In the genomic region with DNA sequence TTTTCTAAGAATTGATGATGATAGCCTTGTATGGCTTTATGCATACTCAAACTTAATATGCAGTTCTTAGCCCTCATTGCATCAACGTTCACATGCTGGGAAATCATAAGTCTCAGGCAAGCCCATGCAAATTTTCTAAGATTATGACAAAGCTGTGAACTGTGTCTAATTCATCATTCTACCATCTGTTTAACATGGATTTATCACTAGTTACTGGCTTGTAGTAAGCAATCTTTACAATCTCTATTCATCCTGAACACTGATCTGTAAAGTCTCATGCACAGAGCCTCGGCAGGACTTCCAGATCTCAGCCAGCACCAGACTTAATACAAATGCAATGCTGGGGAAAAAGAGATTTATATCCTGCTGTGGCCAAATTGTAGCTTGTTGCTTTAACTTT, we compare ENCODE assay signal across 19 mouse cellular contexts.
"Had no signal": no experiment of that assay in that cellular context is flagged by ENCODE, and none has a peak within 500 bp of the region (broad histone marks: within the 10 kb centered on the region; RNA-seq: fewer than 3 reads in every experiment).

No protein-coding gene starts in this region.

- H3K4me3 ChIP-seq: kidney, embryonic 15.5 days; left cerebral cortex, adult 2 months; liver, embryonic 13.5 days; midbrain, embryonic 12.5 days; neural tube, embryonic 12.5 days; neural tube, embryonic 15.5 days had no signal

- H3K27me3 ChIP-seq: kidney, embryonic 15.5 days; liver, embryonic 13.5 days; midbrain, embryonic 12.5 days; neural tube, embryonic 12.5 days; neural tube, embryonic 15.5 days had no signal

- H3K4me2 ChIP-seq: kidney, embryonic 15.5 days; liver, embryonic 13.5 days; midbrain, embryonic 12.5 days; neural tube, embryonic 12.5 days; neural tube, embryonic 15.5 days had no signal

- H3K36me3 ChIP-seq: kidney, embryonic 15.5 days; liver, embryonic 13.5 days; midbrain, embryonic 12.5 days; neural tube, embryonic 12.5 days; neural tube, embryonic 15.5 days had no signal

- H3K27ac ChIP-seq: kidney, embryonic 15.5 days; left cerebral cortex, adult 2 months; liver, embryonic 13.5 days; midbrain, embryonic 12.5 days; neural tube, embryonic 12.5 days; neural tube, embryonic 15.5 days; stomach, postnatal 0 days had no signal

- DNase-seq: kidney, postnatal 10 days; kidney, postnatal 36 days; layer of hippocampus, postnatal 36 days; liver, embryonic 13.5 days; lung, adult 2 months; lung, postnatal 14 days; lung, postnatal 4 days; right cerebral cortex, adult 18-20 months; right cerebral cortex, postnatal 14 days; right cerebral cortex, postnatal 4 days; thymus, adult 2 months; thymus, postnatal 14 days; thymus, postnatal 4 days had no signal

- H3K9ac ChIP-seq: kidney, embryonic 15.5 days; liver, embryonic 13.5 days; midbrain, embryonic 12.5 days; neural tube, embryonic 12.5 days; neural tube, embryonic 15.5 days had no signal

- H3K9me3 ChIP-seq: kidney, embryonic 15.5 days; liver, embryonic 13.5 days; midbrain, embryonic 12.5 days; neural tube, embryonic 12.5 days; neural tube, embryonic 15.5 days had no signal

- H3K4me1 ChIP-seq: kidney, embryonic 15.5 days; liver, embryonic 13.5 days; midbrain, embryonic 12.5 days; neural tube, embryonic 12.5 days; neural tube, embryonic 15.5 days had no signal
